Mouse (Mus musculus): ENCODE results near the gene Astn2. TPM values are rescaled to one million over a fixed set of nuclear protein-coding genes. Genes with fewer than 3 reads are reported as not detected.

Gene Astn2
- polyA plus RNA-seq, 1 experiment from 2014 or later, result 0.18 TPM

DNA sequence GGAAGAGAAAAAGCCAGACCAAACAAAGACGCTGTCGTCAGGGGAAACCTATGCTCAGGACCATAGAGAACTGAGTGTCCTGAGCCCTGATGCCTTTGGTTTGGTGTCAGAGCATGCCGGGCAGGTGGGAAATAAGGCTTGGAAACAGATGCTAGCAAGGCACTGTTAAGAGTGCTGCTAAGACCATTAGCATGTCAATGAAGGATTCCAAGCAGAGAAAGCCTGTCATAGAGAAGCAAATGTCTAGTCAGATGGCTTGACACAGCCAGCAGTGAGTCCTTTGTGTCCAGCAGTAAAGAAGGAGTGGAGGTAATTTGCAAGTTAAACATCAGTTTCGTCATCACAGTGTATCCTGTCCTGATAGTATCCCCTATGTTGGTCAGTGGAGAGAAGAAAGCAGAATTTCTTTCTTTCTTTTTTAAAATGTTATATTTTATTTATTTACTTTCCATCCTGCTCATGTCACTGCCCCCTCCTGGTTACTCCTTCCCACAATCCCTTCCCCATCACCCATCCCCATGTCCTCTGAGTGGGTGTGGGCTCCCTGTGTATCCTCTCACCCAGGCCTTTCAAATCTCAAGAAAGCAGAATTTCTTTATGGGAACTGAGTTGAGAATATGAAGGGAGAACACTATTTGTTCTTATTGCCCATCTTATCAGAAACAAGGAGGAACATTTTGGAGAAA, 73.7 kb downstream of the Astn2 start:
- no peak overlapping the region for H3K4me2 ChIP-seq (replicated peaks; ENCODE audit: low read depth)
- H3K9ac ChIP-seq (ENCODE audit: low read depth, low read length), result no peak overlapping the region
- no peaks in the 10 kb centered on the region for H3K27me3 ChIP-seq (replicated peaks; ENCODE audit: control insufficient read depth, insufficient read depth, low read length)
- H3K36me3 ChIP-seq (ENCODE audit: control insufficient read depth, insufficient read depth), result no peaks in the 10 kb centered on the region
- no peak overlapping the region for H3K27ac ChIP-seq (ENCODE audit: low read depth, low read length)
- WGBS, result 29% methylated on average over 4 of the region's 4 CpGs
- TF ChIP-seq CTCF (IDR thresholded peaks at IDR 0.05; ENCODE audit: low read depth), result no peak
- no peak overlapping the region for H3K4me3 ChIP-seq (ENCODE audit: low read depth, low read length)
- no peaks in the 10 kb centered on the region for H3K4me1 ChIP-seq (replicated peaks; ENCODE audit: control insufficient read depth, insufficient read depth, low read length)
- ATAC-seq, result no peak
- H3K9me3 ChIP-seq (ENCODE audit: control insufficient read depth), result no peaks in the 10 kb centered on the region

- H3K4me1 ChIP-seq (replicated peaks; ENCODE audit: control insufficient read depth, insufficient read depth, low read length), result no peaks in the 10 kb centered on the region
- H3K4me2 ChIP-seq (replicated peaks; ENCODE audit: low read depth), result no peak overlapping the region
- H3K4me3 ChIP-seq (ENCODE audit: low read depth, low read length), result no peak overlapping the region
- no peaks in the 10 kb centered on the region for H3K9me3 ChIP-seq (ENCODE audit: control insufficient read depth)
- 81% methylated on average over 2 of the region's 2 CpGs for WGBS
- no peak overlapping the region for H3K9ac ChIP-seq (ENCODE audit: low read depth, low read length)
- no peak overlapping the region for H3K27ac ChIP-seq (ENCODE audit: low read depth, low read length)
- H3K36me3 ChIP-seq (ENCODE audit: control insufficient read depth, insufficient read depth), result no peaks in the 10 kb centered on the region
- no peak for TF ChIP-seq CTCF (IDR thresholded peaks at IDR 0.05; ENCODE audit: low read depth)
- no peak for ATAC-seq
- no peaks in the 10 kb centered on the region for H3K27me3 ChIP-seq (replicated peaks; ENCODE audit: control insufficient read depth, insufficient read depth, low read length)
These were observed 83.4 kb downstream of the Astn2 start for GRCm38 (mm10) chr4:66321051-66321450.

- Histone ChIP-seq H3K27me3 (replicated peaks; ENCODE audit: control insufficient read depth, insufficient read depth, low read length) (no peaks in the 10 kb centered on the region), H3K9ac (ENCODE audit: low read depth, low read length) (no peak overlapping the region), H3K4me3 (ENCODE audit: low read depth, low read length) (no peak overlapping the region), H3K4me2 (replicated peaks; ENCODE audit: low read depth) (no peak overlapping the region), H3K36me3 (ENCODE audit: control insufficient read depth, insufficient read depth) (no peaks in the 10 kb centered on the region), H3K4me1 (replicated peaks; ENCODE audit: control insufficient read depth, insufficient read depth, low read length) (no peaks in the 10 kb centered on the region), H3K27ac (ENCODE audit: low read depth, low read length) (no peak overlapping the region), H3K9me3 (ENCODE audit: control insufficient read depth) (no peaks in the 10 kb centered on the region)
- no peak for TF ChIP-seq CTCF (IDR thresholded peaks at IDR 0.05; ENCODE audit: low read depth)
- no peak for ATAC-seq
- 37% methylated on average over 8 of the region's 8 CpGs for WGBS
These were observed 89.5 kb downstream of the Astn2 start for GRCm38 (mm10) chr4:66314806-66315484.

DNA sequence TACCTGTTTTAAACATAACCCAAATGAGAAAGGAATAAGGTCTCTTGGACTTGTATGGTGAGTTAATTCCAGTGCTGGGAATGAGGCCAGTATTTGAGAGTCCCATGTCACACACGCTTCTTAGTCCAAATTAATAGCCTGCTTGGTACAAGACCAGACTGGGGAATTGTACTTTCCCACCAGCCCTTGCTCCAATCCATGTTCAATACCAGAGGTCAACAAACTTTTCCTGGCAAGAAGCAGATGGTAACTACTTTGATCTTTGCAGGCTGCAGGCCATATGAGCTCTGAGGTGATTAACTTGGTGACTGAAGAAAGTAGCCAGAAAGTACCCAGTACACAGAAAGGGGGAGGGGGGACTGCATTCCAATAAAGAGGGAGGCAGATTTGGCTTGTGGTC, 91.7 kb downstream of the Astn2 start:
- Histone ChIP-seq H3K4me3 (ENCODE audit: low read depth, low read length) (no peak overlapping the region), H3K4me1 (replicated peaks; ENCODE audit: control insufficient read depth, insufficient read depth, low read length) (no peaks in the 10 kb centered on the region)

DNA sequence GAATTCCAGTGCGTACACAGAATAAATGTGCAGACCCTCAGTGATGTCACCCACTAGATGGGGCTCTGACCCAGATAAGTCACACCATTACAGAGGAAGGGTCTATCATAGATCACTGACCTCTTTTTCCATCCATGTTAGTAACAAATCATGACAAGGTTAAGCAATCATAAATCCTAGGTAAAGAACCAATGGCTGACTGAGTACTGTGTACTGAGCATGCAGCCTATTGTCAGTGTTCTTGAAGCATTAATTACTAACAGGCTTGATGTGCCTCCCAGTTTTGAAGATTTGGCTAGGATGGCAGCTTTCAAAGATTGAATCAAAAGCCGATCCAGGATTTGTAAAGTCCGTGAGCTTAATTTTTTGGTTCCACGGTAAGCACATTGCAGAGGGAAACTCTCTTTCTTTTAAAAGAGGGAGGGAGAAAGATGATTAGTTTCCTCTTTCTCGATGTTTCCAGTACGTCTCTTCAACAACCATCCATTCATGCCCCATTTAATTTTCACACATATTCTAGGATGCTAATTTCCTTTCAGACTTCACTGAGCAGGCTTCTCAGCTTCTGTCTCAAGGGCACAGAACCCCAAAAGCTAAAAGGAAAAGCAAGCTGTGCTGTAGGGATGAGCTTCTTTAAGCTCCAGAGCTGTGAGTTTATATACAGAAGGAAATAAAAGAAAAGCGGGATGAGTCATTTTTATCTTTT, 93.9 kb downstream of the Astn2 start:
- no peak for TF ChIP-seq CTCF (IDR thresholded peaks at IDR 0.05; ENCODE audit: low read depth)
- no peak overlapping the region for H3K4me3 ChIP-seq (ENCODE audit: low read depth, low read length)
- no peaks in the 10 kb centered on the region for H3K9me3 ChIP-seq (ENCODE audit: control insufficient read depth)
- 92% methylated on average over 7 of the region's 7 CpGs for WGBS
- no peaks in the 10 kb centered on the region for H3K4me1 ChIP-seq (replicated peaks; ENCODE audit: control insufficient read depth, insufficient read depth, low read length)
- H3K4me2 ChIP-seq (replicated peaks; ENCODE audit: low read depth), result no peak overlapping the region
- H3K27ac ChIP-seq (ENCODE audit: low read depth, low read length), result no peak overlapping the region
- no peak for ATAC-seq
- H3K36me3 ChIP-seq (ENCODE audit: control insufficient read depth, insufficient read depth), result no peaks in the 10 kb centered on the region
- no peaks in the 10 kb centered on the region for H3K27me3 ChIP-seq (replicated peaks; ENCODE audit: control insufficient read depth, insufficient read depth, low read length)
- H3K9ac ChIP-seq (ENCODE audit: low read depth, low read length), result no peak overlapping the region

More for the DNA sequence above, 91.7 kb downstream of the Astn2 start:
- 61% methylated on average over 1 of the region's 1 CpGs for WGBS
- H3K9me3 ChIP-seq (ENCODE audit: control insufficient read depth), result no peaks in the 10 kb centered on the region
- H3K27me3 ChIP-seq (replicated peaks; ENCODE audit: control insufficient read depth, insufficient read depth, low read length), result no peaks in the 10 kb centered on the region
- ATAC-seq, result no peak
- H3K4me2 ChIP-seq (replicated peaks; ENCODE audit: low read depth), result no peak overlapping the region
- H3K27ac ChIP-seq (ENCODE audit: low read depth, low read length), result no peak overlapping the region
- H3K9ac ChIP-seq (ENCODE audit: low read depth, low read length), result no peak overlapping the region
- TF ChIP-seq CTCF (IDR thresholded peaks at IDR 0.05; ENCODE audit: low read depth), result no peak
- no peaks in the 10 kb centered on the region for H3K36me3 ChIP-seq (ENCODE audit: control insufficient read depth, insufficient read depth)

DNA sequence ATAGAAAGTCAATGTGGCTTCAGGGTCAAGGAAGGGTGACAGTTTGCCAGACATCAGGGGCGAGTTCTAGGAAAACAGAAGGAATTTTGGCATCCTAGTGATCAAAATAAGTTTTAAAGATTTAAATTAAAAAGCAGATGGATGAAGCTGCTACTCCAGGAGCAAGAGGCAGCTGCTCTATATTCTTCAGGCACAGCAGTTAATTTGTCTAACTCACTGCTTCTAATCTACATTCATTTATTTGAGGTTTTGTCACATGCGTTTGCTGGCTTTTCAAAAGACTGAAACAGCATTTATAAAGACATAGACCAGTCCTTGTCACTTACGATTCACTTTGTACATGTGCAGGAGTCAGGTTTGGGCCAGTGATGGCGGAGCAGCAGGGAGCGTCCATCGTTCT, 98.0 kb downstream of the Astn2 start:
- WGBS, result 78% methylated on average over 6 of the region's 6 CpGs
- H3K9ac ChIP-seq (ENCODE audit: low read depth, low read length), result no peak overlapping the region
- TF ChIP-seq CTCF (IDR thresholded peaks at IDR 0.05; ENCODE audit: low read depth), result no peak
- no peak overlapping the region for H3K4me3 ChIP-seq (ENCODE audit: low read depth, low read length)
- no peaks in the 10 kb centered on the region for H3K36me3 ChIP-seq (ENCODE audit: control insufficient read depth, insufficient read depth)
- H3K9me3 ChIP-seq (ENCODE audit: control insufficient read depth), result no peaks in the 10 kb centered on the region
- ATAC-seq, result no peak
- H3K27me3 ChIP-seq (replicated peaks; ENCODE audit: control insufficient read depth, insufficient read depth, low read length), result no peaks in the 10 kb centered on the region
- no peaks in the 10 kb centered on the region for H3K4me1 ChIP-seq (replicated peaks; ENCODE audit: control insufficient read depth, insufficient read depth, low read length)
- H3K27ac ChIP-seq (ENCODE audit: low read depth, low read length), result no peak overlapping the region
- no peak overlapping the region for H3K4me2 ChIP-seq (replicated peaks; ENCODE audit: low read depth)
